Mouse (Mus musculus) urinary bladder, postnatal 4 days (tissue): ENCODE results near the gene Ccser1.
"Not testable (repeated sequence)": the region's sequence is repeated elsewhere in the genome, so short reads cannot be mapped to it uniquely, and the experiment has no call there.

Source experiments
- DNase-seq, 2 experiments: peaks; one replicate each; pipeline ENCODE4 v3.0.0; 2021 to 2022; ENCODE audit warnings: low spot score in 2 of 2

Gene Ccser1

DNA sequence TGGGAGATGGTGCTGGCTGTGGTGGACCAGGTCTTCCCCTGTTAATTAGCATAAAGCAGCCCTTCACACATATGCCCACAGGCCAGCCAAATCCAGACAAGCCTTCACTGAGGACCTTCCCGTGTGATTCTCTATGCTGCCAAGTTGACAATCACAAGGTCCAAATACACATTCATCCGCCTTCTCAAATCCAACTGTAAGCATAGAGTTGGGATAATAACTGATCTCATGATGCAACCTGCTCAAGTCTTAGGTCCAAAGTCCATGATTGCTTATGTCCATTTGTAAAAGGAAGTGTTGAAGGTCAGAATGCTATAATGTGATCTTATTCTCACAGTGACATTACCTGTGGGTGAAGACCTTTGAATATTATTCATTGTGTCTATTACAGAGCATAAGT, 43.4 kb downstream of the Ccser1 start:
- DNase-seq = no peak

DNA sequence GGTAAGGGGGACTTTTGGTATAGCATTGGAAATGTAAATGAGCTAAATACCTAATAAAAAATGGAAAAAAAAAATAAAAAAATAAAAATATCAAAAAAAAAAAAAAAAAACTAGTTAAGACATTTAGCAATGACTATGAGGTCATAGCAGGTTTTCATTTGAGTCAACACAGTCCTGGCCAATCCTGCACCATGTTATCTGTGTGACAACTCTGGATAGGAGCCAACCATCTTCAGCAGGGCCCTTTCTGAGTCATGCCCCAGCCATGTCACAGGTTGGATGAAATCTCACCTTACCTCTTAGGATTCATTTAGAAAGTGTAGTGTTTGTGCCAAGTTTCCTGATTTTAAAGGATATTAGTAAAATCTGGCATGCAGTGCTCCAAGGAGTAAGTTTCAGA, 45.2 kb downstream of the Ccser1 start:
- DNase-seq = no peak

DNA sequence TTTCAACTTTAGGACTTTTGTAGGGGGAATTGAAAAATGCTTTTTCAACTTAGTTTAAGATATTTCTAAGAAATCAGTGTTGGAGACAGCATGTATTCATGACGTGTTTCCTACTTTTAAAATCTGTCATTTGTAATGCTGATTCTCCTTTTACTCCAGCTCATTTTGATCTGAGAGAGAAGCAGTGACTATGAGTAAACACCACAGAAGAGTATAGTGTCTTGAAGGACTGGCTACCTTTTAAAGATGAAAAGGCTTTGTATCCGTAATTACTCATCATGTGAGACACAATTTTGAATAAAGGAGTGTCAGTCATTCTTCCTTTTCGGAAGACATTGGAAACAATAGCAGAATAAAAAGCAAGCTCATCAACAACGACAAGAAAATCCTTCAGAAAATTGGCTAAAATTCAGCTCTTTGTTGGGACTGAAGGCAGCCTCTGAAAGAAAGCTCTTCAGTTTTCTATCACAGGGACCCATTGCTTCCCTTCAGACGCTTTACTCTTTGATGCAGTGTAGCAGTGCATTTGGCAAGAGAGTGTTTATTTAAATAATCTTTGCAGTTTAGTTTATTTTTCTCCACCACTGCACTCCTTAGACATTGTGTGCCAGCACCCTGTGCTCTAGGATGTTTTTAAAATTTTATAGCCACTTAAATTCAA, 50.1 kb downstream of the Ccser1 start:
- DNase-seq = no peak

DNA sequence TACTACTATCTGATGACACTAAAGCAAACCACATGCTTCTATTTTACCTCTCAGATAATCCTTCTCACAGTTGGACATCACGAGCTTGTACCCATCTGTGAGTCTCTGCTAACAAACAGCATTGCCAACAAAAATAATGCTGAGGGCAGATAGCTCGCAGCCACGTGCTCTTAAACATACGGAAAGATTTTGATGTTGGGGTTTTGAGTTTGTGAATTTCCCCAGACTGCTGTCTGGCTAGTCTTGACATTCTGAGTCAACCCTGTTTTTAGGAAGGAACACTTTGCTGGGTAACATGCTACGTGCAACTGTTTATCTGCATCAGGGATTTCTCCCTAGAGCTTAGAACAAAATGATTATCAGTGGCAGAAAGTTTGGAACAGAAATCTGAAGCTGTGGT, 52.9 kb downstream of the Ccser1 start:
- DNase-seq = no peak

DNA sequence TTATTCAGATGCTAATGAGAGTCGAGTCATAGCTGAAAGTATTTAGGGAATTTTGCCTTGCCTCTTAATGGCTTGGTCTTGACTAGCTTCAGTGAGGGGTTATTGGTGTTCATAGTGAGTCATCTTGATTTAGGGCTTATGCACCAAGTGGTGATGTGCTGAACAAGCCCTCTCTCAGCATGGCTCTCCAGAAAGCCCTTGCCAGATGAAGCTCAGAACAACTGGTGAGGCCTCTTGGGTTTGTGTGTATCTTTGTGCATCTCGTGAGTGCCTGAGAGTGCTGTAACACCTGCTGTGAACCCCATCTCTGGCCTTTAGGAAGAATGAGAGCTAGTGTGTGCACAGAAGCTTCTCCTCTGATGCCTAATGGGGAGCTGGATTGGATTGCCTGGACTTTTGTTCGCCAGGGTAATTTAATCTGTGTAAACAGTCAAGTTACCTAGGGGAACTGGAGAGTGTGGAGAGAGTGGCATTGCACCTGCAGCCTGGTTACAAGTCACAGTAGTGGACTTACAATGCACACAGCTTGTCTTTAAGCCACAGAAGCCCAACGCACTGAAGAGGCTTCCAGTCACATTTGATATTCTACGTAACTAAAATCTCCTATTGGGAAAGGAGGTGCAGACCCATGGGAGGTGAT, 53.5 kb downstream of the Ccser1 start:
- no peak for DNase-seq

DNA sequence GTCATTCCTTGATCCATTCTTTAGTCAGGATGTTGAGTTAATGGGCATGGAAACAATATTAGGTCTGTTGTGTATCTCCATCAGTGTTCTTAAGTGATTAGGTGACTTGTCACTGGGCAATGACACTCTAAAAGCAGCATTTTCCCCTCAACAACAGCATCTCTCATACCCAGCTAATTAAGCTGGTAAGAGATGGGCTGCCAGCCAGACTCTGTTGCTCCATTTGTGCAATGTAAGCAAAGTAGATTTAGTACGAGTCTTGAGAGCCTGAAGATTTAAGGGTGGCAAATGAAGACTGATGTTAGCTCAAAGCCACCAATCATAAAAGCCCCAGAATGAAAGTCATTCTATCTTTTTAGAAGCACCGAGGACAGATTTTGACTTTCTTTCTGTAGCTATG, 60.5 kb downstream of the Ccser1 start:
- DNase-seq = no peak

DNA sequence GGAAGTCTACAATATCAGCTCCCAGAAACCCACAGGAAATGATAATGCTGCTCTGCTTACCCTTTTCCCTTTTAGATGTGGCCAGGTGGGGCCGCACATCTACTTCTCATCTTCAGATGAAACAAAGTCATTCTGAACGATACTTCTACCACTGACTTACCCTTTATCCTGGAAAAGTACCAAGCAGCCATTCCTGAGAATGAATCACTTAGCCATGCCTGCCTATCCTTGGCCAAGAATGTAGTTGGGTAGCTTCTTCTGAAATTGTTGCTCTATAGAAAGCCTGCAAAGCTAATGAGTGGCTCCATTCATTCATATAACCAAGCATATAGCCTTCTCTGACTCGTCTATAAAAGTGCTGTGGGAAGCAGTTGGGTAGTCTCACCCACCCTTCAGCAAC, 62.4 kb downstream of the Ccser1 start:
- no peak for DNase-seq

DNA sequence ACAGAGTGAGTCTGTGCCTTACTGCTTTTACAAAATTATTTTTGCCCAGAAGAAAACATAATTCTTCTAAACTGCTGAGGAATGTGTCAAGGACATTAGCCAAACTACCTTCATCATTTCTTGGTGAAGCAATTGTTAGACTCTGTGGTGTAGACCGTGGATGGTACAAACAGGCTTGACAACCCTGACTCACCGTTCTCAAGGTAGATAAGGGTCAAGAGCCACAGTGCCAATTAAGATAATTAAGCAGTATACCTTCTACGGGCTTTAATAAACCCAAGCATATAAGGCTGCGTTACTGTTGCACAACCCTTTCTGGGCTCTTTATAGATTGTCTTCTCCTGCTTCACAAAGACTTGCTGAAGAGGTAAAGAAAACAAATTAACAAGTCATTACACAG, 66.4 kb downstream of the Ccser1 start:
- no peak for DNase-seq

DNA sequence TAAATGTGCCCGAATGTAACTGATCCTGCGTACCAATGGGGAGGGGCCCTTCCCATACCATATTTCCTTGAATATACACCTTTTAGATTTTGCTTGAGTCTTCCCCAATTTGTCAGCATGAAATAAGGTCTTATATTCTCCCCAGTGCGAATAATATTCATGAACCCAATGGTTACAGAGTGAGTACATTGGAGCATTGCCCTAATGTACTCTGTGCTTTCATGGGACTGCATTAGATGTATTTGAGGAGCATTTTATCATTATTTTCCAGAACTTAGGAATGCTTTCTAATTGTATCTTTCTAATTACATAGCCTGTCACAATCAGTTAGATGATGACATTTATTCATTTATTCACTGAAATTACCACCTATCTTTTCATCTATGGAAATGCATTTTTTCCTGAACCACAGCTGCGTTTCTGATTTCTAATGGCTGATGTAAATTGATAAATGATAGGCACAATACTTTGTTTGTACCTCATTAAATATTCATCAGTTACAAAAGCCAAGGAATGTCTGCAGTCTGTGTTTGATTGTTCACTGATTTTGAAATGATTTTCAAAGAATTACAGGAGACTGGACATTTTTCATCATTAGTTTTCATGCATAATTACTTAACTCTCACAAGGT, 67.8 kb downstream of the Ccser1 start:
- DNase-seq = no peak

DNA sequence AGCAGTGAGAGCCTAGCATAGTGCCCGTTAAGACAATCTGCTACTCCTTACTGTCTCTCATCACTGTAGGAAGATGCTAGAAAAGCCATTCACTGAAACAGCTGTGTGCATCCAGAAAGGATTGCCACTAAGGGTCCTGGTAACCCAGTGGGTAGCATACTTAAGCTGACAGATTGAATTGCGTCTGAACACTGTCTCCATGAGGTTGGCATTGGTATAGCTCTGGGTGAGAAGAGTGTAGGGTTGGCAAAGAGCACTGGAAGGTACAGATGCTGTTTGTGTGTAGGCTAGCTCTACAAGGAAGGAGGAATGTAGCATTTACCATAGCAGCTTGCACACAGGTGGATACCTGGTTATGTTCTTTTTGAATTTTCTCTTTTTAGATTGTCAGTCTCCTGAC, 68.6 kb downstream of the Ccser1 start:
- DNase-seq = no peak

DNA sequence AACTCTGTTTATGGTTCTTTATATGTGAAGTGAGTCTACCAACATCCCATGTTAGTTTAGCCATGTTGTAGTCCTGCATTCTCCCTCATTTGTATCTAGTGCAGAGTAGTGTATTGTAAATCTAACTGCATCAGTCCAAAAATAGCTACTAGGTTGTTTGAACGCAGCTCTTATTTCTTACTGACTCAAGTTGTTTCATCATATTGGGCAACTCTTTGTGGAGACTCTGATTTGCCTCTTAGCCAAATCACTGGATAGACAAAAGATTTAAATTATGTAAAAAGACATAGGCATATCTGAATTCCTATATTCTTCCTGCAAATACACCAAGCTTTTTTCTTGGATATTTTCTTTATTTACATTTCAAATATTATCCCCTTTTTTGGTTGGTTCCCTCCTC, 71.1 kb downstream of the Ccser1 start:
- DNase-seq = no peak

DNA sequence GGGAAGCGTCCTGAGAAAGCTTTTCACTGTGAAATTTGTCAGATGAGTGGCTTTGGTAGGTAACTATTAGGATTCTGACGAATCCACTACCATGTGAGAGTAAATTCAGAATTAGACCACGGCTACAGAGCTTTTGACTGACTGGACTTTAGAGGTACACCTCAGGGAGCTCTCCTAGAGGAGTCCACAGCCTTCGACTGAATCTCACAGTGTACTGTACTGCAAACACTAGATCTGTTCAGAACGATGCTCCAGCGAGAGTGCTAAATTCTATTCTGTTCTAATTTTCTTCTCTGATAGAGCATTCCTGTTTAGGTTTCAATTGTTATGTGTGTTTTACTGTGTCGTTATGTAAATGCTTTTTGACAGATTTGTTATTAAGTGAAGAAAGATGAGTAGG, 72.8 kb downstream of the Ccser1 start:
- DNase-seq = no peak

DNA sequence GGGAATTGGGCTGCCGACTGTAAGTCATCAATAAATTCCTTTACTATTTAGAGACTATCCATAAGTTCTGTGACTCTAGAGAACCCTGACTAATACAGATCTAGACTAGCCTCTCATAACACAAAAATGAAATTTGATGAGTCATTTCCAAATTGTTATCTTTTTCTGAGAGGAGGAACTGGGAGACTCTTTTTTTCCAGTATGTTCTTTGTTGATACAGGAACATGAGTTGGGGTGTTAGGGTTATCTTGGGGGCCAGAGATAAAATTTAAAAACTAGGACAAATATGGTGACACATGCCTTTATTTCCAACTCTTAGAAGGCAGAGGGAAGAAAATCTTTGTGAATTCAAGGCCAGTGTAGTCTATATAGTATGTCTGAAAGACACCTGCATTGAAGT, 75.8 kb downstream of the Ccser1 start:
- DNase-seq = not testable (repeated sequence)

DNA sequence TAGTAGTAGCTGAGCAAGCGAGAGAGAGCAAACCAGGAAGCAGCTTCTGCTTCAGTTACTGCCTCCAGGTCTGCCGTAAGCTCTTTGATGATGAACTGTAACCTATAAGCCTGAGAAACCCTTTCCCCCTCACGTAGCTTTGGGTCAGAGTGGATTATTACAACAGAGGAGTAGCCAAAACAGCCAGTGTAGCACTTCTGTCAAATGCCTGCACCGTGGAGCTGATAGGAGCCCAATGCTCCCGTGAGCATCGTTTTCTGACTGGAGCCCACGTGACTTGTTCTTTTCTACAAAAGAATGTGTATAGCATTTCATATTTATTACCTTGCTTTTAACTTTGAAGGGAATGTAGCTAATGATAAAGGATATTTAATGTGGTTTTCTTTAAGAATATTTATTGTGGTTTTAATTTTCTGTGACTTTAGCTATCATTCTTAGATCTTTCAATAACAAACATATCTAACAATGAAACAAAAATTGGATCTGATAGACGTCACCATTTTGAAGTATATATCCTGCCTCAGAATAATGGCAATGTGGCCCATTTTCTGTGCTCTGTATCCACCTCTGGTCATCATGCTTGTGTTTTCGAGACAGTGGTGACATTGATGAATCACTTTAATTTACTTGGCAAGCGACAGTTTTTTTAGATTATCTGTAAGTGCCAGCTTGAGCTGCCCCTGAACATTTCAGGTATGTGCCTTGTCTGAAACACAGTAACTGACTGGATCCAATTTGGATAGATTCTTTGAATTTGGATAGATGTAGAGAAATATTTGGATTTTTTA, 78.9 kb downstream of the Ccser1 start:
- no peak for DNase-seq

DNA sequence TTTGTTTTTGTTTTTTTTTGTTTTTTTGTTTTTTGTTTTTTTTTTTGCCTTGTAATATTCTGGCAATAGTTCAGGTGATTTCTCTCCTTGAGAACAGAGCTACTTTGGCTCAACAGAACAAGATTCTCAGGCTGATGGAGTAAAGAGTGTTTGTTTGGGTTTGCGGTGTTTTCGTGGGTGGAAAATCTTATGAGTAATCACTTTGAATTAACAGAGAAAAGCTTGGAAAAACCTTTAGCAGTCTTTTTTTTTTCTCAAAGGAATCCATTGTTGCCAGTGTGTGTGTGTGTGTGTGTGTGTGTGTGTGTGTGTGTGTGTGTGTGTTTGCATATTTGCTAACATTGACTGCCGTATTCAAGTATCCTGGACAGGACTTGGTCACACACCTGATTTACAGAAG, 81.3 kb downstream of the Ccser1 start:
- no peak for DNase-seq

DNA sequence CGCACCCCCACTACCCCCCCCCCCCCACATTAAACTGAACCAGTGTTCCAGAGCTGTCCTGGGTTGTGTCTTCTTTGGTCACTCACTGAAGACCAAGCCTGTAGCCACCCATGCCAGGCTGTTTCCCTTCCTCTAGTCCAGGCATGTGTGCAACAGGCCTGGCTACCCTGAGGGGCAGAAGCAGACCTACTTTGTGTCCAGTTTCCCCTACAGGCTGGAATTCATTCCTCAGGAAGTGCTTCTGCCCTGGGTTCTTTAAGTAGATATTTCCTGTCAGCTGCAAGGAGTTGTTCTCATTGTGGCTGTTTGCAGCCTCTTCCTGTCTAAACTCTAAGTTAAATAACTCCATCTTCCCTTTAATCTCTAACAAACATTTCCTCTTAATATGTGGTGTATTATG, 82.3 kb downstream of the Ccser1 start:
- no peak for DNase-seq

DNA sequence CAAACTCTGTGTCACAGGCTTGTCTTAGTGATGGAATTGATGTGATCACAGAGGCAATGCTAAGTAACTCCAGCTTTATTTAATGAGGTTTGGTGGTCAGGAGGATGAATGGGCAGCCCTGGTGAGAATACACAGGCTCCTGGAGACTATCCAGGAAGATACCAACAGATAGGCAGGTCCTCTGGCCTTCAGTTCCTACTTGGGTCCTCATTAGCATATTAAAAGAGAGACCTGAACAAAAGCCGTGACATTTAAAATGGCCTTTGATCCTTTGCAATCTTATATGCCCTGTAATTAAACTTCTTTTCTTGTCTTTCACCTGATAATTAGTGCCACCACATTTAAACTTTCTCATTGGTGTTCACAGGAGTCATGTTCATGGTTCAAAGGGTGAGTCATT, 83.2 kb downstream of the Ccser1 start:
- no peak for DNase-seq

DNA sequence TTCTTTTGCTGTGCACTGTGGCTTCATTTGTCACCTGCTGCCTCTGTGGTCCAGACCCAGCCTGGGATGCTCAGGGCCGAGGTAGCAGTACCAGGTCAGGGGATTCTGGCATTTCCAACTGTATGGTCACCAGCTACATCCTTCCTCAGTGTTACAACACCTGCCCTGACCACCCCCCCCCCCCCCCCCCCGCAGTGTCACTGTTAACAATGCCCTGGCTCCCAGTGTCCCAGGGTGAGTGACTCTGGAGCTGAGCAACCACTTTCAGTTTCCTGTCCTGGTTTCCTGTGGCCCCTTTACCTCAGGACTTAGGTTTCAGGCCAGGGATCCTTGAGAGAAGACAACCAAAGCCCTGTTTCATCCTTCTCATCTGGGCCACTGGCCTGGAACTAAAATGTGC, 90.9 kb downstream of the Ccser1 start:
- DNase-seq = no peak

DNA sequence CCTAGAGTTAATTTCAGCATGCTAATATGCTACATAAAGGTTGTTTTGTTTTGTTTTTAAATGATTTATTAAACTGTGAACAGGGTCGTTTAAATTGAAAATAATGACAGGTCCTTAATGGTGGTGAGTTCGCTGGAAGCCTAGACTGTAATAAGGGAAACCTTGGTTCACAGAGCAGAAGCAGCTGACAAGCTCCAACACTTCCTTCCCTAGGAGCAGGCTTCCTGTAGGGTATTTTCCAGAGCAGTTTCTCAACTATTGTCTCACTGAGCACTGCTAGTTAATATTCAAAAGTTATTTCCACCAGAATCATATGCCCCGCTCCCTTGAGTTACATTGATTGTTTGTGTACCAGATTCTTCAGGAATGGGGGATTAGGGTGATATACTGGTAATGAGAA, 93.3 kb downstream of the Ccser1 start:
- no peak for DNase-seq

DNA sequence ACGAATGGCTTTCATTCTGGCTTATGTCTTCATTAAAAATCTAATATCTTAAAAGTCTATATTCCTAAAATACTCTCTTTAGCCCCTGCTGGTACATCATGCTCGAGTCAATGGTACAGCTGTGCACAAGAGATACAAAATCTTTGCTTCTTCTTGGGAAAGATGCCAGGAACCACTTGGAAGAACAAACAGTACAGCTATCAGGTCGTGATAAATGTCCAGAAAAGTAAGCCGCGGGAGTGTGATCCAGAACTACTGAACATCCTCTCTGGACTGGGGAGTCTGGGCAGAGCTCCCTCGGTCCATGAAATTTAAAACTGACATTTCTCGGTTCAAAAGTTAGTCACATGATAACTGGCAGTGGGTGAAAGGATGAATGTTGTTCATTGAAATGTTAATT, 99.4 kb downstream of the Ccser1 start:
- no peak for DNase-seq

DNA sequence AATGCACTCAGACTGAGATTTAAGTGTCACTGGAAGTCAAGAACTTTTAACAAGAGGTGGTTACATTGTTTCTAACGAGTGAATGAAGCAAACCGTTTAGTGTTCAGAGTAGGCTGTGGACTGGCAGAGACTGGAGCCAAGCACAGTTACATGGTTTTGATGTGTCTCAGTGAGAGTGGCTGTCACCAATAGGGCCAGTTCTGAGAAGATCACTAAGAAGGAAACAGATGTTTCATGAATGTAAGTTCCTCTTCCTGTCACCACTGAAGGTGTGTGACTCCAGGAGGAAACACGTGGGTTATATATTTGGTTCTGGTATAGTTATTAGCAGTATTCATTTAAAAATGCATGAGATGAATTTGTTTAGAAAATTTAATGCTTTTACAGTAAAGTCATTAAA, 112.8 kb downstream of the Ccser1 start:
- no peak for DNase-seq

DNA sequence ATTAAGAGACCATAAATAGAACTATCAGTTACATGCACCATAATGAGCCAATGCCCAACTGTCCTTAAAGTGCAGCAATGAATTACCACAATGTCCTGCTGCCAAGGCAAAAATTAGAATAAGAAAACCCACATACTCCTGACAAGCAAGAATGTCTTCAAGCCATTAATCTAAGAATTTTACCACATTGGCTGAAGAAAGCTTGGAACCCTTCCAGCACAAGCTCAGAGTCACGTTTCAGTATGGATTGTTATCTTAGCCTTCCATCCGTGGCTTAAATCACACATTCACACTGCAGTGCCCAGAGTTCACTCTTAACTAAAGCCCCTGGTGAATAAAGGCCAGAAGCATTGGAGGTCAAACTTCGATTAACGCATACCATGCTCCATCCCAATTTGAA, 115.4 kb downstream of the Ccser1 start:
- no peak for DNase-seq
